Mouse (Mus musculus) gastrocnemius, postnatal 10 days (tissue): Measurements from ENCODE around the gene Sardh. TPM values are rescaled to one million over a fixed set of nuclear protein-coding genes. Genes with fewer than 3 reads are reported as not detected.

Experiments used
- DNase-seq: peaks from one replicate; pipeline ENCODE4 v3.0.0; 2021; ENCODE audit warnings: mixed read lengths
- total RNA-seq, 2 experiments: library from RNA; stranded (reverse); gene quantifications; 2 replicates each; pipeline ENCODE4 v1.2.3; 2021

Gene Sardh
- total RNA-seq, 2 experiments from 2014 or later = 5.2 to 7.8 TPM

DNA sequence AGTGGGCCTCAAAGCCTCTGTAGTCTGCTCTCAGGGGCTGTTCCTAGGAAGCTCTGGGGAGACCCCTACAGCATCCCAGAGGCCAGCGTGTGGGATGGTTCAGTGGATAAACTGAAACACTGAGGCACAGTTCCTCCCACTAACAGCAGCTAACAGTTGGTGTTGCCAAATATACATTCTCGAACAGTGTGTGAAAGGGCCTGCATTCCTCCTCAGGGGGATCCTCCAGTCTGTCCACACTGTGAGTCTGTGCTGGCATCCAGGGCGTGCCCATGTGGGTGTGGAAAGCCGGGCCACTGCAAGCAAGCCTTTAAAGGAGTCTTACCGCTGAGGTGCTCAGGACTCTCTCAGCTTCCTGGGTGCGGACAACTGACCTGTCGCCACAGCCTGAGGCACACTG lies 21.6 kb downstream of the Sardh start:
- no peak for DNase-seq

DNA sequence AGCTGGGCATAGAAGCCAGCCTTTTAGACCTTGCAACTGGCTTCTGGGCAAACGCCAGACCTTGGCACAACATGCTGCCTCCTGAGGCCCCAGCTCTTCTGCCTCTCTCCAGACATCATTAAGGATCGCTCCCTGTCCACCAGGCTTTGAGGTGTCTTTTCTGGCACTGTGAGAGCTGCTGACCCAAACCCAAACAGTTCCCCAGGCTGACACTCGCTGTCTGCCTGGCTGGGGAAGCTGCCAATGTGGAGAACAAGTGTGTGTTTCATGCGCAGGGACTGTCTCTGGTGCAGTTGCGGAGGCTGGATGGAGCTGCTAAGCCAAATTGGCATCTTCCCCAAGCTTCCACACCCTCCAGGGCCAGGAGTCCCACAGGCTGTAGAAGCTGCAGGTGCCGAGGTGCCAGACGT lies 25.1 kb downstream of the Sardh start:
- peak; percentile 40 for DNase-seq

DNA sequence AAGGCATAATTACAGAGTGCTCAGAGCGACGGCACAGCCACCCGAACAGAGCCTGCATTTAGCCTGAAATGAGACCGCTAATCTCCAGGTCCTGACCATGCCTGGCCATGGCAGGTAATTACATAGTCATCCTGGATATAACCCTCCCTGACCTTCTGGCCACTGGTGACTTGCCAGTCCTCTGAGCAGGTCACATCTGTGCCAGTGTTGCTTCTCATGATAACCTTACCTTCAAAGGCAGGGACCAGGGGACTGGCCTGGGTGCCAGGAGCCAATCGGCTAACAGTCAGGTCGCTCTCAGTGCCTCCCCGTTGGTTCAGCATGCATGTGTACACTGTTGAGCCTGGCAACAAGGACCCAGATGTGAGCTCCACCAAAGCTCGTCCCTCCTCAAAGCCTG lies 29.6 kb downstream of the Sardh start:
- DNase-seq = no peak

DNA sequence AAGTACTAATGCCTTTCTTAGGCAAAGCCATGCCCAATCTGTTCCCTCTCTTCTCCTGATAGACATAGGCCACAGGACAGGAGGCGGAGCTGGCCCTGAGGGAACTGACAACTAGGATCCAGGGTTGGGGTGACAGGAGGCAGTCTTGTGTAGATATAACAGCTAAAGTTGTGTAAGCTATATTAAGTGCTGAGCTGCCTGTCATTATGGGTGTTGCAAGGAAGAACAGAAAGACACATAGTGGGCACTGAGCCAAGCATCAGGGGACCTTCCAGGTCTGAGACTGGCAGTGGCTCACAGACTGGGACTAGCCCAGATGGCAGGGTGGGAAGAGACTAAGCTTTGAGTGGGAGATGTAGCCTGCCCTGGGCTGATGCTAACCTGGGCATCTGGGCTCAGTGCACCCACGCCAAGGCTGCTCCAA lies 30.0 kb downstream of the Sardh start:
- no peak for DNase-seq

DNA sequence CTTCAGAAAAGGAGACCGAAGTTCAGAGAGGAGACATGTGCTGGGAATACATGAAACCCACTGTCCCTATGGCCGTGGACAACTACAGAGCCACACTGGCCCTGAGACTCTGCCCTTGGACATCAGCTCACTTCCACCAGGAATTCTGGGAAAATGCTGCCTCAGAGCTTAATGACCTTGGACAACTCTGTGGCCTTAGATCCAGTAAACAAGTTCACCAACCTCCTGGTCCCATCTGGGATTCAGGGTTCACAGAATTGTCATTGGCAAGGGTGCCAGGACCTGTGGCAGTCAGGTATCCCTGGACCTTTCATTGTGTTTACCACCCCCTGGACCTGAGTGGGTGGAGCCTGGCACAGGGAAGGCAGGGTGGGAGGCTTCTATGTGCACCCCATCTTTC lies 32.6 kb downstream of the Sardh start:
- no peak for DNase-seq

DNA sequence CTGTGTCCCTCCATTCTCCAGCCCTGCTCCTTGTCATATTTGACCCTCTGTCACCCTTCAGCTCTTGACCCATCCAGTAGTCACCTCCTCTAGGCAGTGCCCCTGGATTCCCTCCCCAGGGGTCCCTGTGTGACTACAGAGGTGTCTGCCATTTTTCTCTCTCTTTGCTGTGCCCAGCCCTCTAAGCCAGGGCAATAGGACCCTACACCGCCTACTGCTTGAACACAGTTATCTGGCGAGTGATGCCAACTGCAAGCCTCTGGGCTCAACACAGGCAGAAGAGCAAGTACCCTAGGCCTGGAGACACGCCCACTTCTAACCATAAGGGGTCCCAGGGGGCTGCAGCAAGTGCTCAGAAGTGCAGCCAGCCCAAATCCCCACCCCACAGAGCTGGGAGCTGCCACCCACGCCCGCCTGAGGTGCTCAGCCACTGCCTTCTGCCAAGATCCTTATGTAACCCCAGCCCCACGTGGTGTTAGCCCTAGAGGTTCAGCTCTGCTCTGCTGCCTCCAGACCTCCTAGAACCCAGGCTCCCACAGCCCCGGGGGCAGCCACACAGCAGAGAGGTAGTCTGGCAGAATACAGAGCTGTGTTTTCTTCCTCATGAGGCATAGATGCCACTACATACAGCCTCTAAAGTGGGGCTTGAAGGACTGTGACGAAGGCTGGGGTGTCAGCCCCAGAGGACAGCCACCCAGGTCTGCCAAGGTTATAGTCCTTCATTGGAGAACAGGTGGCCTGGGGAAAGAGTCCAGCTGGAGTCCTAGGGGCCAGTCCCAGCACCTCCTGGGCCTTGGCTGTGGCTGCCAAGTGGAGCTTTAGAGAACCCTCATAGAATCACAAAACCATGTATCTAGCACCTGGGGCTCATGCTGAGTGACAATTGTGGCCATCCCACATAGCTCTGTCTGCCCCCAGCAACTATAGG lies 35.9 kb downstream of the Sardh start:
- peak; percentile 36 for DNase-seq

DNA sequence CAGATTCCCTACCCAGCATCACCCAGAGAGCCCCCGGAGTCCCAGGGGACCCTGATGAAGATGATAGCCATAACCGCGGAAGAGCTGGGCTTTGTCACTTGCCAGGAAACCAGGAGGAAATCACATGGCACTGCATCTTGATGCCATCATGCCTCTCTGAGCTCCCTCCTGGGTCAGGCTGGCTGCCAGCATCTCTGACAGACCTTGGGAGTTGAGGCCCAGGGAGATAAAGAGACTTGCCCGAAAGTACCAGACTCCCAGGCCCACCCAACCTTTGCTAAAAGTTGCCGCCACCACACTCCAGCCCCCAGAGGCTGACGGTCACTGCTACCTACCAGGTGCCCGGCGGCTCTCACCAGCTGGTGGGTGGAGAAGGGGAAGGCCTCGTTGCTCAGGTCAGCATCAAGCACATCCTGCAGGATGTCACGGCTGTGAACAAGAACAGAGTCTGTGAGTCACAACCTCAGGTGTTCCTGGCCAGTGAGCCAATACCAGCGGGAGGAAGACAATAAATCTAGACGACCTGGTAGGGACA lies 37.4 kb downstream of the Sardh start:
- no peak for DNase-seq

DNA sequence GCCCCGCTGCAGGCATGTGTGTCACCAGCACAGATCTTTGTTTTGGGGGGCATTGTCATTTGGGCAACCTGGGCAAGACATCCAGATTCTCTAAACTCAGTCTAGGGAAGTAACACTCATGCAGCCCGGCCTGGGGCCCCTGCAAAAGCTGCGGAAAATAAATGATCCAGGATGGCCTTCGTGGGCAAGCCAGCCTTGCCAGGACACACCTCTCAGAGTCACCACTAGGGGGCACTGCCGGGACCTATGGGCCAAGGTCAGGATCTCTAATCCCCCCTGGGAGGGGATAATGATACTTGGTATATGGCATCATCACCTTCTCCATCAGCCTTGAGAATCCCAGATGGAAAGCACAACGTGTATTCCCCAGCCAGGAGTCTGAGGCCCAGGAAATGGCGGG lies 37.9 kb downstream of the Sardh start:
- peak; percentile 70 for DNase-seq

DNA sequence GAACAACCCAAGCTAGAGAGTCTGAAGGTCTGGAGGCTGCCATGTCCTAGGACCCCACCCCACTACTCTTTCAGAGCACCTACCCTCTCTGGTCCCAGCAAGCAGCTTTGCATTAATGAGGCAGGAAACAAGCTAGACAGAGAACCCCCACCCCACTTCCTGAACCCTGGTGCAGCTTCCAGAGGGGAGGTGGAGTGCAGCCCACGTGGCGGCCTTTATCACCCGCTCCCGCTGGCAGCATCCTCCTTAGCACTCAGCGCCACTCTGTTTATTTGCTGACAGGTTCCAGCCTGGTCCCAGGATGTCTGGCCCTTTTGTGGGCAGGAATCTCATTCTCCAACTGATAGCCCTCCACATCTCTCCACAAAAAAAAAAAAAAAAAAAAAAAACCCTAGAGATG lies 38.3 kb downstream of the Sardh start:
- DNase-seq = no peak

DNA sequence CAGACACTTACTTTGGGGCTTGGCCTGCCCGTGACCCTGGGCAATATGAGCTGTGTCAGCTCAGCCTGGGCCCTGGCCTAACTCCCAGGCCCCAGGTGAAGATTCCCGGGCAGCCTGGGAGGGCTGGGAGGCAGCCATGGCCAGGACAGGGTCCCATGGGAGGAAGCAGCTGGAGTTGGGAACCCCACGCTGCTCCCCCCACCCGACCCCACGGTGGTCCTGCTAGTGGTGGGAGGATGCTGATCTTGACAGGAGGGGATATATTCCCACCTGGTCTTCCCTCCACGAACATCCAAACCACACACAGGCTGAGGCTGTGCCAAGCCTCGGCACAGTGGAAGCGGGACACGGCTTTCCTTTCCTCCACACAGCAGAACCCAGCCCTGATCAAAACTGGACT lies 38.8 kb downstream of the Sardh start:
- DNase-seq = no peak

DNA sequence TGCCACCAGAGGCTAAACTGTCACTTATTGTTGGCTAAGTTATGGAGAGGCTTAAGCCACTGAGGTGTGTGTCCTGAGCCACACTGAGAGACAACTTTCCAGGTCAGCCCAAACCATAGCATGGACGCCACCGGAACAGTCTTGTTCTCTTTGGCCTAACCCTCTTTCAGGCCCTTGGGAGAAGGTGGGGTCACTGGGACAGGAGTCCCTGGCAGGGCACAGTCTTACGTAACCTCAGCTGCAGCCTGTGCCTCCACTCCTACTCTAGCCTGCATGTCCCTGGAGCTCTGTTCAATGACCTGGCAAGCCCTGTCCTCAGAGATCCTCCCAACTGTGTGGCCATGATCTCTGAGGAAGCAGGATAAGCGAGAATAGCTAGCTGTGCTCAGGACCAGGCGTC lies 41.0 kb downstream of the Sardh start:
- peak; percentile 35 for DNase-seq

DNA sequence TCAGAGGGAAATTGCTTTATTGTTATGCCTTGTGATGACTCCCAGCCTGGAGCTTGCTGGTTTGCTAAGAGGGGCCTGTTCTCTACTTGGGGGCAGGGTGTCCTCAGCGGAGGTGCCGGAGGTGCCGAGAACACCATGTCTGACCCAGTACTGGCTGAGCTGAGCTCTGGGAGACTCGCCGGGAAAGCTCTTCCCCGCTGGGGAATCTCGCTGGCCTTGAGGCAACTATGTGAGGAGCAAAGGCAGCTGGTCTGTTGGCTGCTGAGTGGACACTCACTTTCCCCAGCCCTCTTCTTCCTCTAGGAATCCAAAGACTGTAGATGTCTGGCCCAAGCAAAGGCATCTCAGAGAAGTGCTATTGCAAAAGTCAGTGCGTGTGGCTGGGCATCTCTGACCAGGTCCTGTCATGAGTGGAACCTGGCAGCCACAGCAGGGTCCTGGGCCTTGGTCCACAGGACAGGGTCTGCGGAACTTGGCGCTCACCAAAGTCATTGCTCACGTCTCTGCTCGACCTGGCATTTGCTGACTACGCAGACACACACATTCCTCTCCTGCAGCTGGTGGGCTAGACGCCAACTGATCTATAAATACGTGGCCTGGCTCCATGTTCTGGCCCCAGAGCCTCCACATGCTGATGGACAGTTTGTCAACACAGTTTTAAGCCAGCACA lies 41.9 kb downstream of the Sardh start:
- peak; percentile 77 for DNase-seq

DNA sequence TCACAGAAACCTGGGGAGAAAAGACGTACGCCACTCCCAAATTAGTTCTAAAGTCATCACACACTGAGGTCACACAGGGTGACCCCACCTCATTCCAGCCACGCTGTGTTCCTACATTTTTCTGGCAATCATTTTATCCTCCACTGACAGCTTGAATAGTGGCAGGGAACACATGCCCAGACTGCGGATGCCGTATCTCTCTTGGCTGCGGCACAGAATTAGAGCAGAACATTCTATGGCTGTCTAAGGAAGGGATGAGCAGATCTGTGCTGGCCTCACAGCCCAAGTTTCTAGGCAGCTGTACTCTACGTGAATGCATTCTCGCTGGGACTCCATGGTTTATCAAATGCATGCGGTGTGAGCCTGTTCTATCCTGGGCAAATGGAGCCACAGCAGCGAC lies 42.5 kb downstream of the Sardh start:
- no peak for DNase-seq

DNA sequence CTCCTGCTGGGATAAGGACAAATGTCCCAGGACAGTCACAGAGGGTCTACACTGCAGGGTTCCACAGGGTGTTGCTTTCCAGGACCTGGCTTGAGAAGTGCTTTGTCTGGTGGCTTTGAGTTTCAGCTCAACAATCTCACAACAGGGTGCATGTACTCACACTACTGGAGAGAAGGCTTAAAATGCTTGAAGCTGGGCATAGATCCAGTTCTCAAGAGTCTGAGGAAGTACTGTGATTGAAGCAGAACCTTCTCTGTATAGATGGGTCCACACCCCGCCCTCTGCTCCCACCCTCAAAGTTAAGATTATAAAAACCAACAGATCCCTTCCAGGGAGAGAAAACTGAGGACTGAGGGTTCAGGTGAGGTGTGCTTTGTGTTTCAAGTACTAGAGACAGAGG lies 47.6 kb downstream of the Sardh start:
- no peak for DNase-seq

DNA sequence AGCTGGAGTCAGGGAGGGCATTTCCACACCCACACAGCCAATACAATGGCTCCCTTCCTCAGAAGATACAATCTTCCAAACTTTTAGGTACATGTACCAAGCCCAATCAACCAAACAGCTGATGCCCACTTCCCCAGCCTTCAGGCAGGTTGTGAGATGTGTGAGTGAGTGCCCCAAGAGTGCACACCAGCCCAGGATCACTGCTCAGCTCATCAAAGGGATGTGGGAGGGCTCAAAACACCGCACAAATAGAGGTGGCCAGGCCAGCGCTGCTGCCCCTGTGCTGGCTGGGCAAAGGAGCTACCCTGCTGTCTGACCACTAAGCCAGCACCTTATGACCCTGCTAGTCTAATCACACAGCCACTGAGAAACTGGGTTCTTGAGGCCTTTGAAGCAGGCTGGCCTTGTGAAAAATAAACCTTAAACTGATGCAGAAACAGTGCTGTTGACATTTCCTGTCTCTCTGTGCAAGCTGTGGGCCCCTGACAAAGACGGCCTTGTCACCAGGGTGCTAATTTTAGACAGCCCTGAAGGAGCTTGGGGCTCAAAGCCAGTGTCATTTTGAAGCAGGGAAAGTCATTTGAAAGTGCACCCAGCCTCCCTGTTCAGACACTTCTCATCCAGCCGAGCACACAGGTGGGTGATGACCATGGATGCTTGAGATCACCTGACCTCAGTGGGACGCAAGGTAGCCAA lies 49.4 kb downstream of the Sardh start:
- no peak for DNase-seq

DNA sequence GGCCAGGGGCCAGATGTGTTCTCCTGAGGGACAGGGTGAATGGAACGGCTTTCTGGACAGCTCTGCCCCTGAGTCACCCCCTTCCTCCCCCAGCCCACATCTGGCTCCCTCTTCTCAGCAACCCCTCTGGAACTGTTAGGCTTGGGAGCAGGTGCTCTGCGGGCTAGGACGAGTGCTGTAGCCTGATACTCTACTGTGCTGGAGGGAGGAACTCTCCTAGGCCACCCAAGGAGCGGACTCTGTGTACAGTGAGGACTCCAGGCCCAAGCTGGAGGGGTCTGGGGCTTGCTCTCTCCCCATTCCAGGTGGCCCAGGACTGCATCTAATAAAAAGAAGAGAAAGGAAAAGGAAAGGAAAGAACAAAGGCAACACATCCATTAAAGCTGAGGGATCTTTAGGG lies 58.1 kb downstream of the Sardh start:
- no peak for DNase-seq

DNA sequence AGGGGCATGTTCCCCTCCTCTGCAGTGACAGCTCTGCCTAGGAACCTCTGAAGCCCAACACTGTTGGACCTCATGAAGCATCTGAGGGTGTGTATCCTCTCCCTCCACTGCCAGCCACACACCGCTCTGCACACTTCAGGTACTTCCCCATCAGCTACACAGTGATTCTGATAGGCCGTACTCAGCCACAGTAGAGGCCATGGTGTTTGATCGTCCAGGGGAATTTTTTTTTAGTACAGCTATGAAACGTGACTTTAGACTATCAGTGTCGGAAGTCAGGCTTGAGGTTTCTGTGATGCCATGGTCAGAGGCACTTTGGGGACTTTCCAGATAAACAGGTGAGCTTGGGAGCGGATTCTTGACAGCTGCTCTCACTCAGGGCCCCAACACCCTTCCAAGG lies 60.6 kb downstream of the Sardh start:
- no peak for DNase-seq

DNA sequence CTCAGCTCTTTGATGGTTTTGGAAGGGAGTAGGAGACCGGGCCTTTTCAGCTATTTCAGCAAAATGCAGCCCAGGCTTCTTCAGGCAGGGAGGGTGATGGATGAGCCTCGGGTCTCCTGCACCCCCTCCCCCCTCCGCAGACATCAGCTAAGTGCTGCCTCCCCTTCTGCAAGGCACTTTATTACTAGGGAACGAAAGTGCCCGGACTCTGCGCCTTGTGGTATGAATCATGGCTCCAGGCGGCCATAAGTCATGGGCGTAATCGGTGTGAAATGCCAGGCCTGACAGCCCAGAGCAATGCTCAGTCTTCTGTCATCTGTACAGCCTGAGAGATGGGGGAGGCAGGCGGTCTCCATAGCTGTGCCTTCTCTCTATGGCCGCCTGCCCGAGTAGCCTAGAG lies 64.4 kb downstream of the Sardh start:
- DNase-seq = no peak

DNA sequence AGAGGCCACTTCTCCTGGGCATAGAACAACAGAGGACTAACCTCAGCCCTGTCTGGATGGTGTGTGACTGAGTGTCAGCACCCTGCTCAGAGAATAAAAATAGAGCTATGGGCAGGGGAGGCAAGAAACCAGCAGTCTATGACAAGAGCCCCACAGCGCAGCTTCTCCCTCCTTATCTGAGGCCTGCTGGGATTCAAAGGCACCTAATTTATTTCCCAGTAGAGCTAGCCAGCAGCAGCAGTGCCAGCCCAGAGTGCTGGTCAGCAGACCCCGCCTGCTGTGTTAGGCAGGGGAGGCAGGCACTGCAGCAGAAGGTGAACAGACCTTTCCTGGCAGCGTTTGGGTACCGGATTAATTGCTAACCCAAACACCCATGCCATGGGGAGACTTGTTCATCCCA lies 66.2 kb downstream of the Sardh start:
- DNase-seq = no peak

DNA sequence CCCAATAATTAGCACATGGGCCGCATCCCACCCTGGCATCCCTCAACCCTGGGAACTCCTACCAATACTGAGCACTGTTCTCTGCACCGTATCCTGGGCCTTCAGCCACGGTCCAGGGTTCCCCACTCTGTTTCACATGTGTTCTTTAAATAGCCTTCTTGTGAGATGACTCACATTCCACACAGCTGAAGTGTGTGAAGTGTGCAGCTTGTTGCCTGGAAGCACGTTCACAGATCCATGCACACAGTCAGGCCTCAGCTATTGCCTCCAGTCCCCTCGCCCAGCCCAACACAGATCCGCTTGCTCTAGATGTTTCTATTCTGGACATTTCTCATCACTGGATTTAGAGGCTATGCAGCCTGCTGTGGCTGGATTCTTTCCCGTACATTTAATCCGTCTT lies 69.0 kb downstream of the Sardh start:
- DNase-seq = no peak

DNA sequence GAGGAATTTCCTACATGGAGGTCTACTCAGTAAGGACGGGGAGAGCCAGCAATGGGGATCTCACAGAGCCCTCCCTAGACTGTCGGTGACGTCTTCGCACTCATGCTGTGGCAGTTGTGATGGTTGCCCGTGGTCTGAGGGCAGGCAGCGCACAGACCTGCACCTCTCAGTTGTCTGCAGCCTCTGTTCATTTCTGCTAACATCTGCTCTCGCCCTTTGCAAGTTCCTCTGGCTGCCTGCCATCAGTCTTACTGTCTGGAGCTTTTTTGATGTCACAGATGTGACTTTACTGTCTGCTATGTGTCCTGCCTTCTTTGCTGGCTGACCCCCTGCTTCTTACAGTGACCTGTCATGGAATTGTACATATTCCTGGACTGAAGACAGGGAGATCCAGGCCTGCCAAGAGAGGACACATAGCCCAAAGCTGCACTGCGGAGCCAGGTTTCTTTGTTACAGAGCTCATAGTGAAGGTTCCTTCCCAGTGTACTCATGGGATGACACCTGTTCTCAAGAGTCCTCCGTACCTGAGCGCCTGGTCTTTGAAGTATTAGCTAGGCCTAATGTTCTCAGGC lies 72.4 kb downstream of the Sardh start:
- peak; percentile 71 for DNase-seq

DNA sequence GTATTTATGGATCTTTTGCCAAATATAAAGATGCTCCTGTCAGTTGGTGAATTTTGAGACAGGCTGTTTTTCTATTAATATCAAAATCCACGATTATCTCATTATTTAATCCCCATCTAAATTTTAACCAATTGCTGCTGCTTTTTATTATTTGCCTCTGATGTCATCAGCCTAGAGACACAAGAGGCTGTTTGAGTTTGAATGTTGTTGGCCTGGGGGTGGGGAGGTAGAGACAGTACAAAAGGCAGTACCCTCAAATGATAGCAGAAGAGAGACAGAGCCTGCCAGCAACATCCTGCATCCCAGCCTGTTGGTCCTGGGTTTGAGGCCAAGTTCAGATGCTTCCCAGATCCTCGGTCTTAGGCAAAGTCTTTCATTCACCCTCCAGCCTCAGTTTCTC lies 73.9 kb downstream of the Sardh start:
- DNase-seq = no peak

DNA sequence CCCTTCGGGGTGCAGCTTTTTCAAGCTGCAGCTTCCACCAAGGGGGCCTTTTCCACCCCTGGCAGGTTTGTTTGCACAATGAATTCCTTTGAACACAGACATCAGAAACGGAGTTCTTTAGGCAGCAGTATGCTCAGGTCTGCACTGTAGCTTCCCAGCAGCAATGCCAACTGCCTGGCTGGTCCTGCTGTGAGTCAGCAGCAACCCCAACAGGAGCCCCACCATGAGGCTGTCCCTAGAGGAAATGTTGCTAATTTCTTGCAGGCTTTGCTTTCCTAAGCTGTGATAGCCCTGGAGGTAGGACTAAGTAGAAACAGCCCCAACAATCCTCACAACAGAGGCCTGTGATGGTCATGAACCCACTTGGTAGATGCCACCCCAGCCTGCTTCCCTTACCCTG lies 81.1 kb downstream of the Sardh start:
- no peak for DNase-seq
